Mouse (Mus musculus) ES-Bruce4 (cell line): Measurements from ENCODE around the gene Ntsr2.

Experiments
- CTCF ChIP-seq: IDR thresholded peaks from one replicate; pipeline ENCODE4 v1.8.1; 2011; ENCODE audit warnings: low read depth, low read length
- POLR2A ChIP-seq: IDR thresholded peaks from one replicate; pipeline ENCODE4 v1.8.1; 2011; ENCODE audit warnings: low read length; ENCODE audit not compliant: insufficient read depth

- TF ChIP-seq POLR2A = no peak
- no peak for TF ChIP-seq CTCF
These were observed 33.7 kb upstream of the Ntsr2 start for GRCm38 (mm10) chr12:16619453-16619852.
